Mouse (Mus musculus): ENCODE data around the gene Mrpl53.

Mrpl53 gene

DNA sequence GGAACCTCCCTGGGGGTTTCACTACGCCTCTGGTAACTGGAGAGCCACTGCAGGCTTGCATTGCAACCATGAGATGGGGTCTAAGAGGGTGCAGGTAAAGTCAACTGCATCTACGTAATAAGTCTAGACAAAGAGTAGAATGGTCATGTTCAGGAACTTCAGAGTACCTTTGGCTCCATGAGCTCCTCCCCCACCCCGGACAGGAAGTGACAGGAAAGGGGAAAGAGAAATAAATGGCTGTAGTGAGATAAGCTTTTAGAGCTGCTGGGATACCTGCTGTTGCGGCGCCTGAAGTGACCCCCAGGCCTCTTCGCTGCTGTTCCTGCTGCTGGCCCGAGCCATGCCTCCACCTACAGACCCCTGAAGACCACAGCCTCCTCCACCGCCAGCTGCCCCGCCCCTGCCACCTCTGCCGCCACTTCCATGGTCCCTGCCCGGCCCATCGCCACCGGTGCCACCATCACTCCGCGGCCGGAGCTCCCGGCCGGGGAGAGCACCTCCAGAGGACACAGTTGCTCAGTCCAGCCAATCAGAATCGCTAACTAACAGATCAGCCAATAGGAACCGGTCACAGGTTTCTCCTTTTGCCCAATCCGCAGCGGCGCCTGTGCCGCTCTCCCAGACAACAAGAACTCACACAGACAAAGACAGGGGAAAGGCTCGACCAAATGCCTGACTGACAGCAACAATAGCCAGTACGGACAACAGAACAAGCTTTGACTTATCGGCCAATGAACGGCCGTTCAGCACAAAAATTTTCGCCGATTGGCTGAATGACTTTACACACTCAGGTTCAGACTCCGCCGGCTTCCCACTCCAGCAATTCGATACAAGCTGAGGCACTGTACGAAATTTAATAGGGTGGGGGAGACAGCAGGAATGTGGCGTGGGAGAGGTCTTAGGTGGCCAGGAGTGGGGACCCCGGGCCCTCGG, 12.4 kb downstream of the Mrpl53 start, which contains the start of gene Wbp1:
Gene Wbp1 (minus strand): TSS at position 630 of the 933 bp plus-strand sequence.
- peak; percentile 92 for DNase-seq (ENCODE audit: extremely low read depth, insufficient read length, low spot score)

- no peak for DNase-seq (ENCODE audit: extremely low read depth, insufficient read length, low spot score)
Measured at GRCm38 (mm10) chr6:83121863-83122710, 13.2 kb downstream of the Mrpl53 start.

- no peak for DNase-seq (ENCODE audit: extremely low read depth, insufficient read length, low spot score)
Measured at GRCm38 (mm10) chr6:83122961-83123360, 14.1 kb downstream of the Mrpl53 start.

DNA sequence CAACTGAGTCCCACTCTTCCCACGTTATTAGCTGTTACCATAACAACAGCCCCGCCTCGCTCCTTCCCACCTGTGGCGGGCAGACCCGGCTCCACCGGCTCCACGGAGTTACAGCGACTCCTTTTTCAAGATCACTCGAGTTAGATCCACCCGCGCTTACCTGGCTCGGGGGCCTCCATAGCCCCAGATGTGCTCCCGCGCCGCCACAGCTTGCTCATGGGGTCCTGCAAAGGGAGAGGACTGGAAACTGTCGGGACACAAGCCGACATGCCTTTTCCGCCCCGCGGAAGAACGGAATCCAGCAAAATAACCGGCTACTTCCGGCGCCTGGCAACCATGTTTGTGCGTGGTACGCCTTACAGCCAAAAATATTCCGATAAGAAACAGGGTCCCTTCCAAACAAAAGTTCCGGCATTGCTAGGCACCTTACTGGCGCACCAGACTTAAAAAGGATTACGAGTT, 16.0 kb downstream of the Mrpl53 start:
- peak; percentile 86 for DNase-seq (ENCODE audit: extremely low read depth, insufficient read length, low spot score)

DNA sequence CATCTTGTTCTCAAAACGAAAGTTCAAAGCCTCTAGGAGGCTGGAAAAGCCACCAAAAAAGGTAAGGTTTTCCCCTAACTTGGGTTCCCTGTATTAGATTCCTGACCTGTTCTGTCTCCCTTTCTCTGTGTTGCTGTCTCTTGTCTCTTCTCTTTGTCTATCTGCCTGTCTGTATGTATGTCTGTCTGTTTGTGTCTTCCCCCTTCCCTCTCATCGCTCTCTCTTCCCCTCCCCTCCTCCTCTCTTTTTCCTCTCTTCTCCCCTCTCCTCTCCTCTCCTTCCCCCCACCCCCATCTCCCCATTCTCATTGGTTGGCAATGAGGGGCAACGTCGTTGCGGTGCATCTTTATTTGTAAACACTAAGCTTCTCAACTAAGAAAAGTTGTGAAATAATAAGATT, 16.5 kb downstream of the Mrpl53 start, which contains the start of gene Ino80b:
Gene Ino80b (minus strand): TSS at position 101 of the 400 bp plus-strand sequence.
- DNase-seq (ENCODE audit: extremely low read depth, insufficient read length, low spot score), result no peak

DNA sequence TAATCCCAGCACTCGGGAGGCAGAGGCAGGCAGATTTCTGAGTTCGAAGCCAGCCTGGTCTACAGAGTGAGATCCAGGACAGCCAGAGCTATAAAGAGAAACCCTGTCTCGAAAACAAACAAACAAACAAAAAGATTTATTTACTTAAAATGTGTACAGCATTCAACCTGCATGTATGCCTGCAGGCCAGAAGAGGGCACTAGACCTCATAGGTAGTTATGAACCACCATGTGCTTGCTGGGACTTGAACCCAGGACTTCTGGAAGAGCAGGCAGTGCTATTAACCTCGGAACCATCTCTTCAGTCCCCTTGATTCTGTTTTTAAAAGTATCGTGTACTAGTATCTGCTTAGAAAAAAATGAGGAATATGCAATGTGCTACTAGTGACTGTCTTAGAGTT, 18.6 kb downstream of the Mrpl53 start:
- no peak for DNase-seq (ENCODE audit: extremely low read depth, insufficient read length, low spot score)

DNA sequence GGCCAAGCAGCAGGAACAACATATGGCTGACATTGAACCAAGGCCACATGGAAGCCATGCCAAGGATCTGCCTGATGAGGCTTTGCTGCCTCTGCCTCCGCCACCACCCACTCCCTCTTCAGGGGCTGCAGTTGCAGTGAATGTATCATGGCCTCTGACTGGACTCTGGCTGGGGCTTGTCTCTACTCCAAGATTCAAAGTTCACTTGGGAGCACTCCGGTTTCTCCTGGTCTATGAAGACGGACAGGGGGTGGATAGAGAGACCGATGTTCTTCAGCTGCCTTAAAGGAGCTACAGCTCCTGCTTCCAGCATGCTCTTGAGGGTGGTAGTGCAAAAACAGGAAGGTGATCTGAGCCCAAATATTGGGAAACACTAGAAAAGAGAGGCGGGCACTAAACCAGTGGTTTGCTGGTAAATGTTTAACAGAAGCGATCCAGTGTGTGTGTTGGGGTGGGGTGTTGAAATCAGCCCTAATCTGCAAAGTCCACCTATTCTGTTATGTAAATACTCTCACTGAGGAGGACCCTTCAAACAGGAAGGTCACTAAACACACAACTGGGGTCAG, 22.7 kb downstream of the Mrpl53 start:
- DNase-seq (ENCODE audit: extremely low read depth, insufficient read length, low spot score), result no peak

DNA sequence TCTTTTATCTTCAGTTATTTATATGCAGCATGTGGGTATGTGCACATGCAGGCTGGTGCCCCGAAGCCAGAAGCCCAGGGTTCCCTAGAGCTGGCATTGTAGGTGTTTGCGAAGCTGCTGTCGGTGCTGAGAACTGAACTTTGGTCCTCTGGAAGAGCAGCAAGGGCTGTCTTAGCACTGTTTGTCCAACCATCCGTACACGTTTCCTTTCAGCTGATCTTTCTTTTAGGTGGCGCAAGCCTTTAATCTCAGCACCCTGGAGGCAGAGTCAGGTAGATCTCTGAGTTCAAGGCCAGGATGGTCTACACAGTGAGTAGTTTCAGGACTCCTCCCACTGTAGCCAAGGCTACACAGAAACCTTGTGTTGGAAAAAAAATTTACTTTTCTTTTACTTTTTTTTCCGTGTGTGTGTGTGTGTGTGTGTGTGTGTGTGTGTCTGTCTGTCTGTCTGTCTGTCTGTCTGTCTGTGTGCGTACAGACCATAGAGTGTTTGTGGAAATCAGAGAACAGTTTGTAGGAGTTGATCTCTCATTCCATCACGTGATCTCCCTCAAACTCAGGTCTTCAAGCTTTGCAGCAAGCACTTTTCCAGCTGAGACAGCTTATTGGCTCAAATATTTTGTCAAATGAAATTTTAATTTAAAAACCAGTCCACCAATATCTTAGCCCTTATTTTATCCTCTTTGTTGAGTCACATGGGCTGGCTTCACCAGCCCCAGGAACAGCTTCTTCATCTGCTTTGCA, 23.5 kb downstream of the Mrpl53 start:
- DNase-seq (ENCODE audit: extremely low read depth, insufficient read length, low spot score), result no peak

DNA sequence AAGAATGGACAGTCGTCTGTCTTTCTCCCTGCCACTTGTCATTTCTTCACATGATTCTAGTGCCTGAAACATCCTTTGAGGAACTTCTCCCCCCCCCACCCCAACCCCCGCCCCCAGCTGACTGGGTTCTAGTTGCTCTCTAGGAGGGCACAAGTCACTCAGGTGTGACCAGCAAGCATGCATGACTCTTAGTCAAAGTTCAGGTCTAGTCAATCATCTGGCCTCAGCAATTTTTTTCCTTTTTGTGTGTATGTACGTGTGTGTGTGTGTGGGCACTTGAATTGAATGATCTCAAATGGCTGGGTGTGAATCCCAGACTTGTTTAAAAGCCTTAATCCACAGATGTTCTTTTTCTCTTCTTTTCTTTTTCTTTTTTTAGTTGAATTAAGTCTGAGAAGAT, 25.4 kb downstream of the Mrpl53 start:
- no peak for DNase-seq (ENCODE audit: extremely low read depth, insufficient read length, low spot score)

DNA sequence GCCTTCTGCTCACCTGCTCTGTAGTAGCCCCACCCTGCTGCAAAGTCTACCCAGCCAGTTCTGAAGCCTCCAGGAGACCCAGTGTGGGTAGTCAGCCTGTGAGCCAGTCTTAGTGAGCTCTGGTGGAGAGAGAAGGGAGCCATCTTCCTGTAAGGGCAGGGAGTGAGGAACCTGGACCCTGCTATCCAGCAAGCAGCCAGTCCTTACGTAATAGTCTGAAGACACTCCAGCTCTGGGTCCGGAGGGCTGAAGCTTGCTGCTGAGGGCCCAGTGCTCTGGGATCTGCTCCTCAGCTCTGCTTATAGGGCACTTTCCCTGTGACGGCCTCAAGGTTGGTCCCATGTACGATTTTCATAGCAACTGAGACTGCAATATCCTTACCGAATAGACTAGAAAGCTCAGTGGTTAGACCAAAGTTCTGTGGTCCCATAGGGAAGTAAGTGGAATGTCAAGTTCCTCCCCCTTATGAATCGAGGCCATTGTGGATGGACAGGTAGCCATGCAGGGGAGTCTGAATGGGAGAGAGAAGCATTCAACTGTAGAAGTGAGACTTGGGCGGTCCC, 26.2 kb downstream of the Mrpl53 start, which contains the start of gene Rtkn:
Gene Rtkn (plus strand): TSS at position 513 of the 563 bp plus-strand sequence.
- DNase-seq (ENCODE audit: extremely low read depth, insufficient read length, low spot score), result no peak

DNA sequence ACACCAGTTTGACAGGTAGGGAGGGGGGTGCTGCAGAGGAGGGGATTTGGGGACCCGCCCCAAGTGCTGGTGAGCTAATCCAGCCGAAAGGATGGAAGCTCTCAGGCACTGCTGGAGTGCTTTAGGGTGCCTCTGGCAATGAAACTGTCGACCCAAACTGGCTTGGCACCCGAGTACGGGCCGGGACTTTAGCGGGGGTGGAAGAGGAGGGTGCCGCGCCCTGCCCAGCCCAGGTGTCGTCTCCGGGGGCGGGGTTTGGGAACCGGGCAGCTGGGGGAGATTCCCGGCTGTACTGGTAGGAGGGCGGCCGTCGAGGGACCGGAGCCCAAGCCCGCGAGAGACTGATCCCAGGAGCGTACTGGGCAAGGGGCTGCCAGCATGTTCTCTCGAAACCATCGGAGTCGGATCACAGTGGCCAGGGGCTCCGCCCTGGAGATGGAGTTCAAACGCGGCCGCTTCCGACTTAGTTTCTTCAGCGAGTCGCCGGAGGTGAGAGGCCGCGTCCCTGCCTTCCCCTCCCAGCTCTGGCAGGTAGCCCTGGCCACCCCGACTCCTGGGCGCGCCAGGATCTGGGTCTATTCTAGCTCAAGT, 26.8 kb downstream of the Mrpl53 start:
- DNase-seq (ENCODE audit: extremely low read depth, insufficient read length, low spot score), result peak; percentile 73

DNA sequence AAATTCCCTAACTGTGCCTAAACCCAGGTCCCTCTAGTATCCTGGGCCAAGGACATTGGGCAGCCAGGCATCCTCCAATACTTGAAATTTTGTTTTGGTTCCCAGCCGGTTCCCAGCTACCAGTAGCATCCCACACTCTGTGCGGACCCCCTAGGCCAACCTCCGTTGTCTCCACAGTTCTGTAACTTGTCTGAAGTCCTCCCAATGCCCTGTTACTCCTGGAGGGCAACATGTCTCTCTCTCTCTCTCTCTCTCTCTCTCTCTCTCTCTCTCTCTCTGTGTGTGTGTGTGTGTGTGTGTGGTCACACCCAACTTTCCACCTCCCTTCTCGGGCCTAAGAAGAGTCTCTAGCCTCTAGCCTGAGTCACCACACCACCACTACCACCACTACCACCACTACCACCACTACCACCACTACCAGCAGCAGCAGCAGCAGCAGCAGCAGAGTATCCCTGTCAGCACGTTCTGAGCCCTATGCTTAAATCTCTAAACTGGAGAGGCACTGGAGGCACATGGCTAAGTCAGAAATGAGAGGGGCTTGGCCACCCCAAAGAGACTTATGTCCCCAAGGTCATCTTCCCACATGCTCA, 27.5 kb downstream of the Mrpl53 start:
- DNase-seq (ENCODE audit: extremely low read depth, insufficient read length, low spot score), result peak; percentile 72

GRCm38 (mm10) chr6:83136881-83137575, 28.2 kb downstream of the Mrpl53 start:
- DNase-seq (ENCODE audit: extremely low read depth, insufficient read length, low spot score), result peak; percentile 85

DNA sequence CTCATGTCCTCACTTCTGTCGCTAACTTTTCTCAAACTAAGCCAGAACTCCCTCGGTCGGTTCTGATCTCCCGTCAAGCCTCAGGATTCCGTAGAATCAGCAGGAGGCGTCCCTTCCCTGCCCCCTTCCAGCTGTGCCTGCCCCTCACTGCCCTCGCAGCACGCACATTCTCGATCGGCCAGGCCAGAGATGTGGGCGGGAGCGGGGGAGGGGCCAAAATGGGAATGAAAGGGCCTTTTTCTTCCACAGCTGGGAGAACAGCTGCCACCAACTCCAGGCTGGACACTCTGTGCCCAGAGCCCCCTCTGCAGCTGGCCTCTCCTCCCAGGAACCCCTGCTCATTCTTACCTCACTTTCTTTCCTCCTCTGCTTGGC, 28.7 kb downstream of the Mrpl53 start:
- peak; percentile 83 for DNase-seq (ENCODE audit: extremely low read depth, insufficient read length, low spot score)

DNA sequence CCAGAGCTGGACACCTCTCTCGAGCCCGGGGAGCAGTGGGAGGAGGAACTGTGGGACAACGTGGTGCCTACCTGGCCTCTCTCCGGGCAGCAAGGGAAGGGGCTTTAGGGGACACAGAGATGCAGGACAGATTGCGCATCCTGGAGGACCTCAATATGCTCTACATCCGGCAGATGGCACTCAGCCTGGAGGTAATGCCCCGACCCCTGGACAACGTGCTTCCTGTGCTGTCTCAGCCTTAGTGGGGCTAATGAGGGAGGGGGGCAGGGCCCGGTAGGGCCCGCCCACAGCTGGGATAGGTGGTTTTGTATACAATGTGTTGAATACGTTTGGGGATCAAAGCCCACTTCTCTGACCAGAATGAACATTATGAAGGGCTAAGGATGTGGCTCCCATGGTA, 29.2 kb downstream of the Mrpl53 start:
- DNase-seq (ENCODE audit: extremely low read depth, insufficient read length, low spot score), result no peak

DNA sequence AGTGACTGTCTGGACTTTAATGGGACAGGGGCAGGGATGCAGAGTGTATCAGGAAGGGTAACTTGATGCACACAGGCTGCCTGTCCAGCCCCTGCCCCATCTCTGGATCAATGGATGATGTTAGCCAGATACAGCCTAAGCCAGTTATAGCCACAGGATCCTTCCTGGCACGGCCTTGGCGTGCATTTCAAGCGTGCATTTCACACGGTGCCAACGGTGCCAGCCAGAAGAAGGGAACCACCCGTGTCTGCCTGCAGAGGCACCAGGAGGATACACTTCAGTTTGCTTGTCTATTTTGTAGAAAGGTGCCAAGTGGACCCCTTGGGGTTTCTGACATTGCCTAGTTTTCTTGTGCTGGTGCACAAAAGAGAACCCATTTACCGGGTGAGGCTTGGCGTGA, 31.2 kb downstream of the Mrpl53 start:
- DNase-seq (ENCODE audit: extremely low read depth, insufficient read length, low spot score), result no peak

DNA sequence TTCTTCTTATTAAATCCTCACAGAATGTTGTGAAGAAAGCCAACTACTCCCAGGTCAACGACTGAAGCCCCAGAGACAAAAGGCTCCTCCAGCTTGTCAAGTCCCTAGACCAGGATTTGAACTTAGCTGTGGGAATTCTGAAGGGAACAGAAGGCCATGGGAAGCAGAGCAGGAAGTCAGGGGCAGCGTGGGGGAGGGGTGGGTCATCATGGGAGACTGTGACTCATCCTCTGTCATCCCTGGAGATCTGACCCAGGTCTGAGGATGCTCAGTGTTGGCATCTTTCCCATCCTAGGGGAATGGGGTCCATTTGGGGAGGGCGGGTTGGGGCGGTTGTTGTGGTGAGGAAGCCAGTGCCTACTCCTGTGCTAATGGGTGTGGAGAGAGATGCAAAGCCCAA, 32.8 kb downstream of the Mrpl53 start:
- DNase-seq (ENCODE audit: extremely low read depth, insufficient read length, low spot score), result no peak

DNA sequence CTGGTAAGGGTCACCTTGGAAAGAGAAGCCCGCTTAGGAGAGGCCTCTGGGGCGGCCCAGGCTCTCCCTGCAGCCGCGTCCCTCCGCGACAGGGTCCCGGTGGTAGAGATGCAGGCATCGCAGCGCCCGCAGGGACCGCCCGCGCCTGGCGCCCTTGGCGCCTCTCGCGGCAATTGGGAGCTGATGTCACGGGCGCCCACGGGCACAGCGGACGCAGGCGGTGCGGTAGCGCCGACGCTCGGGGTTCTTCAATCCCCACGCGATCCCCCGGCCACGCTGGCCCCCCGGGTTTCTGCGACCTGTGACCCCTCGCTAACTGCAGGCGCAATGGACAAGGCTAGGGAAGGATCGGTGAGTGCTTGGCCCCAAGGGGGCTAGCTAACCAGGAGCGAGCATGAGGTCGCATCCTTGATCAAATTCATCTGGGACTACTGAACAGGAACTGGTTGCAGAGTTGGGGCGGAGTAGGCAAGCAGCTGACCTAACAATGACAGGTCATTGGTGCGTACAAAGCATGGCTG, 33.4 kb downstream of the Mrpl53 start:
- no peak for DNase-seq (ENCODE audit: extremely low read depth, insufficient read length, low spot score)

Measured in 3134 (cell line).